In genomic region chr7:75134710-75135617, GRCm38 (mm10) we compare ENCODE assay signal across 8 mouse cellular contexts.
DNase-seq lines count a peak whose midpoint lies in the region; ATAC-seq lines count a peak whose summit lies in the region.

No protein-coding gene starts in this region.

- H3K4me2 ChIP-seq in hindbrain, embryonic 16.5 days (ENCODE audit: low read length), result no peak overlapping the region

- peak; percentile 71 for ATAC-seq in hindbrain, embryonic 16.5 days
- ATAC-seq in megakaryocyte progenitor cell, adult 5-6 weeks (replicated peaks; ENCODE audit: poor library complexity), result peak; percentile 69

- 24% methylated on average over 15 of the region's 15 CpGs for WGBS in hindbrain, embryonic 16.5 days

- no peaks in the 10 kb centered on the region for H3K36me3 ChIP-seq in hindbrain, embryonic 16.5 days (ENCODE audit: control insufficient read depth, insufficient read depth, low read length)

- DNase-seq in gastrocnemius, adult 18-20 months (ENCODE audit: low spot score), result peak; percentile 14
- no peak for DNase-seq in gastrocnemius, postnatal 10 days
- peak; percentile 31 for DNase-seq in urinary bladder, postnatal 25 days (ENCODE audit: low spot score)
- DNase-seq in urinary bladder, adult 18-20 months (ENCODE audit: low spot score in 2 of 2), result no peak
- DNase-seq in embryo, embryonic 11 days, result peak; percentile 72
- peak; percentile 24 for DNase-seq in skeletal muscle tissue, adult 2 months (ENCODE audit: low read depth, low spot score)

- no peaks in the 10 kb centered on the region for H3K4me1 ChIP-seq in hindbrain, embryonic 16.5 days (ENCODE audit: control insufficient read depth, insufficient read depth, low read depth, low read length)

- no peak overlapping the region for H3K9ac ChIP-seq in hindbrain, embryonic 16.5 days (ENCODE audit: low read depth, low read length)

- no peaks in the 10 kb centered on the region; the same call in 1 of the 2 replicates for H3K27me3 ChIP-seq in hindbrain, embryonic 16.5 days (replicated peaks; ENCODE audit: control insufficient read depth, insufficient read depth, low read length)

- no peak overlapping the region for H3K27ac ChIP-seq in hindbrain, embryonic 16.5 days (ENCODE audit: low read depth, low read length)

- no peak overlapping the region for H3K4me3 ChIP-seq in hindbrain, embryonic 16.5 days (ENCODE audit: low read length)

- no peaks in the 10 kb centered on the region for H3K9me3 ChIP-seq in hindbrain, embryonic 16.5 days (ENCODE audit: control insufficient read depth, low read length)

Comparison
In these comparisons a context has a peak if more than half of its experiments do, and no peak if none do; other contexts are left out.
1. DNase-seq: peak in gastrocnemius, adult 18-20 months (single experiment), urinary bladder, postnatal 25 days (single experiment), embryo, embryonic 11 days (single experiment) and skeletal muscle tissue, adult 2 months (single experiment); none in gastrocnemius, postnatal 10 days (single experiment) and urinary bladder, adult 18-20 months (0 of 2).